Mouse (Mus musculus) thymus, postnatal 25 days (tissue): ENCODE measurements around the gene Rcn3.
"Not testable (repeated sequence)": the region's sequence is repeated elsewhere in the genome, so short reads cannot be mapped to it uniquely, and the experiment has no call there.

Source experiments
- DNase-seq: peaks from one replicate; pipeline ENCODE4 v3.0.0; 2022

Rcn3 gene

DNA sequence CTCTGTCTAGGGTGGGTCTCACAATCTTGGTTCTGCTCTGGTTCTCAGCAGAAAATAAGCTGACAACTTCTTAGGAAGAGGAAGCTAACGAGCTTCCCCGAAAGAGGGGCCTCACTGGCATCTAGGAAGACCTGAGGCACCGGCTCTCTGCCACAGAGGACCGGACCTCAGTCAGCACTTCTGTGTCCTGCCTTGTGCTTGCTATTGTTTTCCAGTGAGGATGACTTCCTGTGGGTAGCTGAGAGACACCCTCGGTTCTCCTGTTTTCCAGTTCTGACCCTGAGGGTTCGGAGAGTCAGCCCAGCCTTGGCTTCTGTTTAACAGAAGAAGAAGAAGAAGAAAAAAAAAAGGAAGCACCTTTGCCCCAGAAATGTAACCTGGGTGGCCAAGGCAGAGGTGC, 5.5 kb upstream of the Rcn3 start:
- no peak for DNase-seq

DNA sequence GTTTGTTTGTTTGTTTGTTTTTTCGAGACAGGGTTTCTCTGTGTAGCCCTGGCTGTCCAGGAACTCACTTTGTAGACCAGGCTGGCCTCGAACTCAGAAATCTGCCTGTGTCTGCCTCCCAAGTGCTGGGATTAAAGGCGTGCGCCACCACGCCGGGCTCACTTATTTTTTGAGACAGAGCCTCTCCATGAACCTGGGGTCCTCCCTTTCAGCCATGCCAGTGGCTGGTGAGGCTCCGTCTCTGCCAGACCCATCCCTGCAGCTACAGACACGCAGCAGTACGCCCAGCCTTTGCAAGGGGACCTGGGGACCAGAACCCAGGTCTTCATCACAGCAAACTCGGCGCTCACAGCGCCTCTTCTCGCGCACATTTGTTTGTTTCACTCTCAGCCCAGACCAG, 3.9 kb upstream of the Rcn3 start:
- not testable (repeated sequence) for DNase-seq

DNA sequence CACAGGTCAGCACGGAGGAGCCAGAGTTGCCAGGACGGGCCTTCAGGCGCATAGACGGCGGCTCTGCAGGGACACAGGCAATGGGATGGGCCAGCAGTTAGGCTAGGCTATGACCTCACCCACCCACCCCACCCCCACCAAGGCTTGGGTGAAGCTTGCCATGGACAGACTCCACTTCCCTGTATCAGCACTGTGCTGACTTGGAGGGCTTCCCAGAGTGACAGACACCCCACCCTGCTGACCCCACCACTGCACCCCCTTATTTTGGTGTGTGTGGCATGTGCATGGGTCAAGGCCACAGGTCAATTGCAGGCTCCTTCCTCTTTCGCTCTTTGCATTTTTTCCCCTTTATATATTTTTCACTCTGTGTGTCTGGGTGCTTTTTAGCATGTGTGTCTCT, 3.3 kb upstream of the Rcn3 start:
- DNase-seq: no peak

DNA sequence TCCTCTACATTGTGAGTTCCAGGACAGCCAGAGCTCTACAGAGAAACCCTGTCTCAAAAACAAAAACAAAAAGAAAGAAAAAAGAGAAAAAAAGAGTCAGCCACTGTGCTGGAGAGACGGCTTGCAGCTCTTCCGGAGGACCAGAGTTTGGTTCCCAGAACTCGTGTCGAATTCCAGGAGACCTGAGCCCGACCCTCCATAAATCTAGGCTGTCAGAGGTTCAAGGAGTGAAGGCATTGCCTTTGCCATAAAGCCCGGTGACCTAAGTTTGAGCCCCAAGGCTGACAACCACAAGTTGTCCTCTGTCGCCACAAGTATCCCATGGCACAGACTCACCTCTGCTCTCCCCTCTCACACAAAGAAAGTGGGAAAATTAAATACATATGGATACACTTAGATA, 2.1 kb upstream of the Rcn3 start:
- DNase-seq: no peak

DNA sequence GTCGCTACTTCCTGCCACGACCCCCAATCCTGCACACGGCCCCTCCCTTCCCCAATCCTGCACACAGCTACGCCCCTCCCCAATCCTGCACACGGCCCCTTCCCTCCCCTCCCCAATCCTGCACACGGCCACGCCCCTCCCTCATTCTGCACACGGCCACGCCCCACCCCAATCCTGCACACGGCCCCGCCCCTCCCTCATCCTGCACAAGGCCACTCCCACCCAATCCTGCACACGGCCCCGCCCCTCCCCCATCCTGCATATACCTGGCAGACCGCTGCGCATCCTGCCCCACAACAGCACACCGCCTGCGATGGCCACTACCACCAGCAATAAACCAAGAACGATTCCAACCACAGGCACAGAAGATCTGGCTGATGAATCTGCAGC, 1.5 kb upstream of the Rcn3 start:
- DNase-seq: no peak

DNA sequence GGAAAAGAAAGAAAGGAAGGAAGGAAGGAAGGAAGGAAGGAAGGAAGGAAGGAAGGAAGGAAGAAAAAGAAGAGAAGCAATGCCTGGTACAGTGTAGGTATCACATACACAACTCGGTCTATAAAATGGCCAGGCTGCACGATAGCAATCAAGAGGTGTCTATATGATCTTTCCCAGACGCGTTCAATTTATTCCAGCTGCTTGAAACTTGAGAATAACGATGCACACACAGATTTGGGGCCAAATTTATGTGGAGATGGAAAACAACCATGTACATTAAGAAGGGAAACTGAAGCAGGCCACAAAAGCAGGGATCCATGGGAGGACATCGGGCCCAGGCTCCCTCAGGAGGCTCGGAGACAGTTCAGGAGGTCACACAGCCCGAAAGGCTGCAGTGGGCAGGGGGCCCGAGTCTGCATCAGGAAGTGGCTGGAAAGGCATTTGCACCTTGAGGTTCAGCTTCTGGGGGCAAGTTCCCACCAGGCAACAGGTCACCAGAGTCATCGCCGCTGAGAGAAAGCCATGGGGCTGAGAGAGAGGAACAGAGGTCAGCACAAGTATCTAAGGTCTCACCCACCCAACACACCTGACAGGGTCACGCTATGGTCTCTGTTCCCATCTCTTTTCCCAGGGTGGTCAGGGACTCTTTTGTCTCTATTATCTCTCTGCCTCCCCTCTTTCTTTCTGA, 951 bp upstream of the Rcn3 start:
- DNase-seq: no peak

DNA sequence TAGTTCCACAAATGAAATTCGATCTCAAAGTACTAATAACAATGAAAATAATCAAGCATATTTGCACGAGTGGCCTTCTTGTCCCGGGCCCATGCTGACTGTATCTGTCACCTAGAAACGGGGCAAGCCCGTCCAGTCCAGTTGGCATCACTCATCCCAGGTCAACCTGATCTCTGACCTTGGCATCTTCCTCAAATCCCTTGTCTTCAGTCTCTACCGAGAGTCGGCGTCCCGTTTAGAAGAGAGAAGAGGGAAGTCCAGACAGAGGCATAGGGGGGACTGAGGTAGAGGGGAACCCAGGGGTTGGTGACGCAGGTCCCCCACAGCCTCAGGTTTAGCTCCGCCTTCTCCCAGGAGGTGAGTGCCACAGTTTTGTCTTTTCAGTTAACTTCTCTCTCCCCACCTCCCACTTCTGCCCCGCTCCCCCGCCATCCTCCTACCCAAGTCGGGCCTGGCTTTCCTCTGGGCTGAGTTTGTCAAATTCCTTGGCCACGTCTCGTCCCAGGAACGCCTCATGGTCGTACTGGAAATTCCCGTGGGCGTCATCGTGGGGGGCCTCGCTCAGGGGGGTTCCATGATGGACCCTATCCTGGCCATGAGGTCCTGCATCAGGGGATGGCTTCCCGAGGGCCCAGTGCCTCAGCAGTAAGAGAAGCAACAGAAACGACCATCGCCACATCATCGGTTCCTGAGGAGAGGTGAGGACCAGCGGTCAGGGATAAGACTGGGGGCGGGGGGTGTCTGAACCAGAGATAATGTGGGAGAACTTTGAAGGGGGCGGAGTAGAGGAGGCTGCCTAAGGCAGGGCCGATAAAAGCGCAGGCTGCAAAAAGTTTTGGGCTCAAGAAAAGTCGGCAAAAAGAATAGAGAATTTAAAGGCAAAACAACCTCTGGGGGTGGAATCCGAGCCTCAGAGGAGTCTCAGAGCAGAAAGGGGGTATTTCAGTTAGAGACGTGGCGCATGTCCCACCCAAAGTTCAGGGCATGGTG, 725 bp downstream of the Rcn3 start:
- no peak for DNase-seq

DNA sequence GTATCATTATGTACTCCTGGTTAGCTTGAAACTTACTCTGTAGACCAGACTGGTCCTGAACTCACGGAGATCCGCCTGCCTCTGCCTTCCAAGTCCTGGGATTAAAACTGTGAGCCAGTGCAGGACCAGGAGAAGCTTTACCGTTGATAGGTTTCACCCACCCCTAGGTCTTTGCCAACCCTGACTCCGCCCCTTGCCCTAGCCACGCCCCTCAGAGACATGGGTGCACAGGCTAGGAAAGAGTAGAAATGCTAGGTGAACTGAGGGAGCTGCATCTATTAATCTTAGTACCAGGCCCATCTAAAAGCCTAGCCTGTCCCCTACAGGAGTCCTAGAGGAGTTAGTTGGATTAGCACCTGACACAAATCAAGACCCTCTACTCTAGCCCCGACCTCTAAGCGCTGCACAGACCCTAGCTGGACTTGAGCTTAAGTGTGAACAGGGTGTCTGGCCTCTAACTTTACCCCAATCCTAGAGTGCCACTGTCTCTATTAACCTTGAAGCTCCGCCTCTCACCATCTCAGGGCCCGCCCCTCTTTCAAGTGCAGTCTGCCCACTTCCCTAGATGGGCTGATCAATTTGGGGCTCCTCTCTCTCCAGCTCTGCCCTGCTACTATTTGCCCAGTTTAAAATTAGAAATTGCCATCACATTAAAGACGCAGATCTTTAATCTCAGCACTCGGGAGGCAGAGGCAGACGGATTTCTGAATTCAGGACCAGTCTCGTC, 1.6 kb downstream of the Rcn3 start:
- DNase-seq: peak; percentile 40

DNA sequence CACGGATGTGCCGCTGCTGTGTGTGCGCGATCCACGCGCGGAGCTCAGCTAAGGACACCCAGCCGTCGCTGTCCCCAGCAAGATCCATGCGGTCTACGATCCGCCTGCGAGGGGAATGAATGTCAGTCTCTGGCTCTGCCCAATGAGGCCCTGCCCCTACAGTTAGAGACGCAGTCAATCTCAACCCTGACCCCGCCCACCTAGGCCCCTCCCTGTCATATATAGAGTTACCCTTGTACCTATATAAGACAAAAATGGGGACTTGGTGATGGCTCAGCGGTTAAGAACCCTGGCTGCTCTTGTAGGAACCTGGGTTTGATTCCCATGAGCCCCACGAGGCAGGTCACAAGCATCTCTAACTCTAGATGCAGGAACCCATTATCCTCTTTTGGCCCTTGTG, 3.4 kb downstream of the Rcn3 start:
- no peak for DNase-seq

DNA sequence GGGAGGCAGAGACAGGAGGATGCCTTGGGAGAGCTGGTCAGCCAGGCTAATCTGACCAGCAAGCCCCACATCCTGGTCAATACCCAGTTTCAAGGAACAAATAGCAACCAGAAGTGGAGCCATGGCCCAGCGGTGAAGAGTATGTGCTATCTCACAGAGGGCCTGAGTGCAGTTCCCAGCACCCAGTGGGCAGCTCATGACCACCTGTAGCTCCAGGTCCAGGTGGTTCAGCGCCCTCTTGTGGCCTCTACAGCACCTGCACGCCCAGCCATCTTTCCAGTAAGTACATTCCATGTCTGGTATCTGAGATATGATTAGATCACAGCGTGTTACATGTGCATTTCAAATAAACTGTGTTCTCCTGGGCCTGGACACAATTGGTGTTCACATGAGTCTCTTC, 5.9 kb downstream of the Rcn3 start:
- no peak for DNase-seq

DNA sequence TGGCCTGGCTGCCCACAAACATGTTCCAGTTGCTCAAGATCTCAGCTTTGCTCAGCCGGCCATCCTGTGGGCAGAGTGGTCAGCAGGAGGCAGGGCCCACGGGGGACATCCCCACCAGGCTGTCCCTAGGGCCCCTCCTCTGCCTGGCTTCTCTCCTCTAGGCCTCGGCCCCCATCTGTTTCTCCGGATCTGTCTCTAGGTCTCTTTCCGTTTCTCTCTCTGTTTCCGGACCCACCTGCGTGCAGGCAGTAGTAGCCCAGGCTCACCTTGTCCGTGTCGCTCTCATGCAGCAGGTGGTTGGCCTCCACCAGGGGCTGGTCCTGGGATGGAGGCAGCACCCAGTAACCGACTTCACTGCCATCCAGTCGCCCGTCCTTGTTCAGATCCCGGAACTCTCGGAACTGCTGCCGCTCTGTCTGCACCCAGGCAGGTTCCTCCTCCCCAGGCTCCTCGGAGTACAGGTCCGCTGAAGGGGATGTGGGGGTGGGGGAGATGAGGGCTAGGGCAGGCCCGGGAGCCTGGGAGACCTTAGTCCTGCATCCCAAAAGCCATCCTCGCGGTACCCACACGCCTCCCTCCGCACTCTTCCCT, 8.6 kb downstream of the Rcn3 start:
- peak; percentile 50 for DNase-seq

DNA sequence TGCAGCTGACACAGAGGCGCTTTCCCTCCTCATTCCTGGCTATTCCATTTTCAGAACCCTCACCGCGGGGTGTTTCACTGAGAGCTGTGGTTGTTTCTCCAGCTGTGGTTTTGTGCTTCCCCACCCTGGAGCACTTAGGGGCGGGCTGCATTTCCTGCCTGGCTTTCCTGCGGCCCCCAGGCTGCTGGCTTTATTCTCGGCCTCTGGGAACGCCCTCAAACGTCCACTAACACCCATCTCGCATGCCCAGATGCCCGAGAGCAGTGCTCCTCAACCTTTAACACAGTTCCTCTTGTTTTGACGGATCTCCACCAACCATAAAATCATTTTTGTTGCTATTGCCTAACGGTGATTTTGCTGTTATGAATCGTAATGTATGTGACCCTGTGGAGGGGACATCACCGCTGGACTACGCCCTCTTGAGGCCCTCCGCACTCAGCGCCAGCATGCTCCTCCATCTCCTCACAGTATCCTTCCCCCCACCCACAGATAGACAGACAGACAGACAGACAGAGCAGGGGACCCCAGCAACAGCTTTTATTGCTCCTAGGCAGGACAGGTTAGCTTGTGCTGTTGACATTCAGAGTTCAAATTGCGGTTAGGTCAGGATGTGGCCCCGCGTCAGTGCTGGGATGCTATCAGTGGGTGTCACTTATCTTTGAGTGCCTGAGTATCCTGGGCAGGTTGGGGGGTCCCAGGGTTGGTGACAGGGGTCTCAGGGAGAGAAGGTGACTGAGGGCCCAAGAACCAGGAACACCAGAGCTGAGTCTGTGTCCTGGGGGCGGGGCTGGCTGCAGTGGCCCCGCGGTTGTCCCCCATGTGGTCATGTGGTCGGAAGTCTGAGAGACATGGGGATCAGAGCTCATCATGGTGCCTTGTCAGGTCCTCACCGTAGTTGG, 9.4 kb downstream of the Rcn3 start:
- DNase-seq: peak; percentile 54

DNA sequence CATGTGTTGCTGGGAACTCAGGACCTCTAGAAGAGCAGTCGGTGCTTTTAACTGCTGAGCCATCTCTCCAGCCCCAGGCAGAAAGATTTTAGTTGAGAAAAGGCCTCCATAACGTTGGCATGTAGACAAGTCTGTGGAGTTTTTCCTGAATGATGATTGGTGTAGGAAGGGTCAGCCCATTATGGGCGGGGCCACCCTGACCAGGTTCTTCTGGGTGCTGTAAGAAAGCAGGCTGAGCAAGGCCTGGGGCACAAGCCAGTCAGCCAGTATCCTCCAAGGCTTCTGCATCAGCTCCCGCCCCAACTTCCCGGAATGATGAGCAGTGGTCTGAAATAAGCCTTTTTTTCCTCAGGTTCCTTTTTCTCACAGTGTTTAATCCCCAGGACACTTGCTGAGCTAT, 11.0 kb downstream of the Rcn3 start:
- no peak for DNase-seq

DNA sequence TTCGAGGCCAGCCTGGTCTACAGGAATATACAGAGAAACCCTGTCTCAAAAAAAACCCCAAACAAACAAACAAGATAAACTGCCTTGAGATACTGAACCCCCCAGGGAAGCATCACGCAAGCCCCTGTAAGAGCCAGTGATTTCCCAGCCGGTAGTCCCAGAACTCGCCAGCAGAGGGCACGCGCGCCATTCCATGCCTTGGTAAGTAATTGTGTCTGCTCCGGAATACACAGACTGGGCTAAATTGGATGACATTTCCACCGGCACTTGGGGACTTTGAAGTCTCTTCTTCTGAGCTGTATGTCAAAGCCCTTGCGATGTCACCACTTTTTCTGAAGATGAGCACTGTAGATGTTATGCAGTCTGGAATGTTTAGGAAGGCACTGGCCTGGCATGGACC, 12.2 kb downstream of the Rcn3 start:
- DNase-seq: peak; percentile 94

DNA sequence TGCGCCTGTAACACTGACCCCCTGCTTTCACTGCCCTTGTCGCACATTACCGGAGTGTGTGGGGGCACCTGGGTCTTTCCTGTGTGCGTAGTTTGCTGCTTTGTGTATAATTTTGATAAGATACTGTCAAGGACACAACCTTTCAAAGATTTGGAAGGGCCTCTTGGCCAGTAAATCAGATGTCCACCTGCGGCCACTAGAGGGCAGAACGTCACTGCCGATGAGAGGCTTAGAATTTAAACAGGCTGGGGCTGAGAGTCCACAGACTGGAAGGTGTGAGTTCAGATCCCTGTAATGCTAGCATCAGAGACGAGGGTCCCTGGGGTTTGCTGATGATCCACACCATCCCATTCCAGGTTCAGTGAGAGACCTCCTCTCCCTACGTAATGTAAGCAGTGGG, 13.5 kb downstream of the Rcn3 start:
- peak; percentile 76 for DNase-seq

DNA sequence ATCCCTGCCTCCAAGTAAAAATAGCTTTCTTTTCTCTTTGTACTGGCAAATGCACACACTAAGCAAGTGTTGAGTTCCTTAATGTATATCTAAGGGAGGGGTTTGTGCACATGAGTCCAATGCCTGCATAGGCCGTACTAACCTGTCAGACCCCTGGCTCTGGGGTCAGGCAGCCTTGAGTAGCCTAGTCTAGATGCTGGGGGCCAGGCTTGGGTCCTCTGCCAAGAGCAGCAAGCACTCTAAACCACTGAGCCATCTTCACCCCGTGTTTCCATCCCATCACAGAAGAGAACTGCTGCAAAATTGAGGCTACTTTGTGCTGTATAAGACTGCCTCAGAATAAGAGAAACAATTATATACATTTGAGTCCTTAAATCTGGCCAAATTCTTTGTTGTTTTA, 14.2 kb downstream of the Rcn3 start:
- DNase-seq: no peak

DNA sequence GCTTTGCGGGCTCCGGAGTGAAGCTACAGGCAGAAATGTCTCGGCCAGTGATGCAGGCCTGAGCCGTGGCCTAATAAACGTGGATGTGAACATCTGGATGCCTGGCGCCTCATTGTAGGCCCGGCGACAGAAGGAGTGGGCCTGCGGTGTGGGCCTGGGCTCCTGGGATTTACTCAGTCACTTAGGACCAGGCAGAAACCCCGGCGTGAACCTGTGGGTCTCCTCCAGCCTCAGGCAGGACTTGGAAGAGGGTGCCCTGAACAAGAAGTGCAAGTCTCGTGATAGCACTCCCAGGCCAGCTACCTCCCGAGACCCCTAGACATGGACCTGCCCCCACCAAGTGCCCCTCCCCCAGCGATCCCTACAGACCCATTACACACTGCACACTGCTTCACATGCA, 14.7 kb downstream of the Rcn3 start:
- no peak for DNase-seq

DNA sequence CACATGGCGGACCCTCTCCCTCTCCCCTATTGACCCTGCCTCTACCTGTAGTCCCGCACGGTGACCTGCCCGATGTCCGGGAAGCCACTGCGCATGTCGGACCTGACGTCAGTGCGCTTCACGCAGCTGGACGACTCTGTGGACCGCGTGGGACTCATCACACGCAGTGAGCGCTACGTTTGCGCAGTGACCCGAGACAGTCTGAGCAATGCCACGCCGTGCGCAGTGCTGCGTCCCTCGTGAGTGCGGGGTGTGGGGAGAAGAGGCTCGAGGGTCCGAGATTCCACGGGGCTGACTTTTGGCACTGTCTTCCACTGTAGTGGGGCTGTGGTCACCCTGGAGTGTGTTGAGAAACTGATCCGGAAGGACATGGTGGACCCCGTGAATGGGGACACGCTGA, 15.5 kb downstream of the Rcn3 start:
- DNase-seq: no peak

DNA sequence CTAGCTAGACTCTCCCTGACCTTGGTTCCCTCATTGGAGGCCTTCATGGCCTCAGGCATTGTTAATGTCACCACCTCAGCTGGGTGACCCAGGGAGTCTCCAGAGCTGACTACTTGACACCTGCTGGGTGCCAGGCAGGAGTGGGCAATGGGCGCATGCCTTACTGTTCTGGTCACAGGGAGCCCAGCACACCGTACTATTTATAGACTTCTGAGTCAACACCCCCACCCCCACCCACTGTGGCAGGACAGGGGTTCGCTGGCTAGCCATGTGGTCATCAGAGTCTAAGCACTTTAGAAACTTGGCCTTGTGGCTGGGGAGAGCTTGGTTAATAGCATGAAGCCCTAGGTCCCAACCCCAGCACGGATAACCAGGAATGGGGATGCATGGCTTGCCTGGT, 16.6 kb downstream of the Rcn3 start:
- no peak for DNase-seq

DNA sequence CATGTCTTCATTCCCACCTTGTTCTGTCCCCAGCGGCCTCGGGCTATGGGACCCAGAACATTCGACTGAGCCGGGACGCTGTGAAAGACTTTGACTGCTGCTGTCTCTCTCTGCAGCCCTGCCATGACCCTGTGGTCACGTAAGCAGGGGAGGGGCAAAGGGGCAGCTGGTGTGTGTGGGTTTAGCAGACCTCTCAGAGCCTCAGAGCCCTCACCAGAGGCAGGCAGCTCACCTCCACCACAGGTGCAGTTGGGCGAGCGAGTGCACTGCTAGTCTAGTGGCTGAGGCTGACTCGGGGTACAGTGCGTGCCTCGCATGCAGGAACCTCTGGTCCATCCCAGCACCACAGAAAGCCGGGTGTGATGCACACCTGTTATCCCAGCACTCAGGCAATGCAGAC, 18.1 kb downstream of the Rcn3 start:
- no peak for DNase-seq

DNA sequence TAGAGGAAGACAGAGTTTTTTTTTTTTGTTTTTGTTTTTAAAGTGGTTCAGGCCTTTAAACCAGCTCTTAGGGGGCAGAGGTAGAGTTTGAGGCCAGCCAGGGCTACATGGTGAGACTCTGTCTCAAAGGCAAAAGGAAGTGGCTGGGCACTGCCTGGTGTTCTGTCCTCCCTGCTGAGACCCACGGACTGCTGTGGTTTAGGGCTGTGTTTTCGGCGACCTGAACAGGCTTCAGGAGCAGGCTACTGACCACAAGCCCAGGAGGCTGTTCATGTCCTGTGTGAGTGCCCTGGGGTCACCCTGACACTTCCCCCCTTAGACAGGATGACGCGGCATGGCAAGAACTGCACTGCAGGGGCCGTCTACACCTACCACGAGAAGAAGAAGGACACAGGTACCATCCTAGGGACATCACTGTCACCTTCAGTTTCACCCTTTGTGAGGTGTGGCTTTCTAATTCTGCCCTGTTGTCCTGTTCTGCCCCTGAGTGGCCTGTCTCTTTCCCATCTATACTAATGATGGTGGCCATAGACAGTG, 18.8 kb downstream of the Rcn3 start:
- DNase-seq: no peak

DNA sequence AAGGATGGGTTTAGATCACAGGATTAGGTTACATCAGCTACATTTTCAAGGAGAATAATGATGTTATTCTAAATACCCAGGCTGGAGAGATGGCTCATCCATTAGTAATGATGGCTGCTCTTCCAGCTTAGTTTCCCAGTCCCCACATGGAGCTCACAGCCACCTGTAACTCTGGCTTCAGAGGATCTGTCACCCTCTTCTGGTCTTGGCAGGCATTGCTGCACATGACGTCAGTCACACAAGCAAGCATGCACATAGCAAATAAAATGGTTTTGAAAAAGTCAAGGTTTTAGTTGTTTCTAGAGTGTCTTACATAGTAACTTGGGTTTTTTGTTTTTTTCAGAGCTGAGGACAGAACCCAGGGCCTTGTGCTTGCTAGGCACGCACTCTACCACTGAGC, 19.8 kb downstream of the Rcn3 start:
- DNase-seq: no peak
